Mouse (Mus musculus): ENCODE data around the gene Pdlim7.

The Pdlim7 gene

DNA sequence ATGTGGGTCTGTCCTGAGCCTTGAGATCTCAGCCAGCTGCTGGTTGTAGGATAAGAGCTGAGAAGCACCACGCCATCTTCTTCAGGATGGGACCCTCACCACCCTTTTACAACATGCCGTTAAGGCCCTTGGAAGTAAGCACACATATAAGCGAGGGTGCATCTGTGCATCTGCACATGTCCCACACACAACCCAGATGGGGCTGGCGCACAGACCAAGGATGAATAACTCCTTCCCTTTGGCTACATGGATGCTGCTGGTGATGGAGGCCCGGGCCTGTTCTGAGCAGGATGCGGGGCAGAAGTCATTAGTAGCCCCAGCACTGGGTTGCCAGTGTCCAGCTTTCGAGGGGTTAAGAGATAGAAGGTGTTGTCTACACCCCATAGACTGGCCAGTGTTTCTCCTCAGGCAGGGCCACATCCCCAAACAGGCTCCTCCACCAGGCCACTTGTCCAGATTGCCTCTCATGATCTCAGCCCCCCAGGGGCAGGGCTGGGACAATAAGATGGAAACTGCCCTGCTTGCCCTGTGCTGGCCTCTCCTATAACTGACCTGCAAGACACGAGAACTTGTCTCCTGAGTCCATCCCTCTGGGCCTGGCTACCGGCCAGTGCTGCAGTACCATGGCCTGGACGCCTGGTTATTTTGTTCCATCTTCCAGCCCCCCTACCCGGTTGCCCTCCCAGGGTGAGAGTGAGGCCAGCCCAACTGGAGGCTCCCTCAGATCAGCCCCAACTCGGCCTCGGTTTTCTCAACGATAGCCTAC is 27.3 kb downstream of the Pdlim7 start:
- DNase-seq (ENCODE audit: low spot score) = no peak

DNA sequence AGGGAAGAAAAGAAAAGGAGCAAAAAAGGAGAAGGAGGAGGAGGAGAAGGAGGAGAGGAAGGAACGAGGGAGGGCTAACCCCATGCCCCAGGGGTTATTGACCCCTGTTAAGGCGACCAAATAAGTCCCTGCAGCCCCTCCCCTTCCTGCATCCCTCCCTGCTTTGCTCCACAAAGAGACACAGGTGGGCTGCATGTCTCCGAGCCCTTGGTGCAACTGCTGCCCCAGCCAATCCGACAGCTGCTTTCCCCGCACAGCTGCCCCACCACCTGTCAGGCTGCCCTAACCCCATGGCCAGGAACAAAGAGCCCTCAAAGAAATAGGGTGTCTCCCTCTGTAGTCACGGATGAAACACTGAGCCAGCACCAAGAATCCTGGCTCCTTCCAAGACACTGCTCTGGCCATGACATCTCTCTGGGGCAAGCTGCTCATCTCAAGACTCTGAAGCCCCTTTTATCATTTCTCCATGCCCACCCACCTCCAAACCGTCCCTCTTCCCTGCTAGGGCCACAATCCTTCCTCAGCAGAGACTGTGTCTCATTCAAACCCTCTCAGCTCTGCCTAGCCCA is 28.9 kb downstream of the Pdlim7 start:
- no peak for DNase-seq (ENCODE audit: low spot score)

DNA sequence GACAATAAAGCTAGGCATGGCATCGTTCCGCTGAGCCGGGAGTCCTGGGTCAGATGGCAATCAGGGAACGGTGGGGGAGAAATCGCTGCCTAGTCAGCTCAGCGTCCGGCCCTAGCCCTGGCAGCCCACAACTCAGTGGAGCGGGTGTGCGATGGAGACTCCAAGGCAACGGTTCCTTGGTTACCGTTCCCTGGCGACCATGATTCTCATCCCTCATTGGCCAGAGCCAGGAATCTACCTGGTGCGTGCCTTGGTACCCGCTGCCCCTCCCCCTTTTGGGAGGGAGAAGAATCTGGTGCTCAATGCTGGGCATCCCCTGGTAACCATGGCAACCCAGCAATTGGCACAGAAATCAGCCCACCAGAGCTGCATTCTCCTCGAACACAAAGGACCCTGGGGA is 29.9 kb downstream of the Pdlim7 start:
- no peak for DNase-seq (ENCODE audit: low spot score)

DNA sequence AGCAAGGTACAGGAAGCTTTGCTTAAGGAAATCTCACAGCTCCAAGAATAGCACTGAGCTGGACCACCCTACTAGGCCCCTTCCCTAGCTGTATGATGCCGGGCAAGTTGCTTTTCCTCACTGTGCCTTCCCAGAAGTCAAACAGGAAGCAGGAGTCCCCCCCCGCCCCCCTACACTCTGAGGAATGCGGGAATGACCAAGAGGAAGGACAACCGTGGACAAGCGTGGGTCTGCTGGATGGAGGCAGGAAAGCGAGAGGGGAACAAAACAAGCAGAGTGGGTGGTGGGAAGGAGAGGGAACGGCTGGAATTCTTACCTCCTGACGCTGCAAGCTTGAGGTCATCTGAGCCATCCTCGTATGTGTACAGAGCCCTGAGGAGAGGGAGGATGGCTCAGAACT is 30.4 kb downstream of the Pdlim7 start:
- no peak for DNase-seq (ENCODE audit: low spot score)

DNA sequence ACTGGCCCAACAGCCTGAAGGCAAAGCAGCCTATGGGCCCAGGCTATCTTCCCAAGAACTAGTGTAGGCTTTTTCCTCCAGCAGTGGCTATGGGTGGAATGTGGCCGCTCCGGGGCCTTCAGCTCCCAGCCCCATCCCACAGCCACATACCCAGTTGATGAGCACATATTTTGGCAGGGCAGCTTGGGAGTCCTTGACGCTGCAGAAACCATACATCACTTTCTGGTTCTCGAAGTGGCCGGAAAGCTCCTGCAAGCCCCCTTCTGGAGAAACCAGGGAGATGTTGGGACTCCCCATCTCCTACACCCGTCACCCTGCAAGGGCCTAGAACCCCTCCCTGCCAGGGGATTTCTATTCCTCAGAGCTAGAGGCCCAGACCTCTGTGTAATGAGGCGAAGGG is 30.9 kb downstream of the Pdlim7 start:
- DNase-seq (ENCODE audit: low spot score) = no peak

DNA sequence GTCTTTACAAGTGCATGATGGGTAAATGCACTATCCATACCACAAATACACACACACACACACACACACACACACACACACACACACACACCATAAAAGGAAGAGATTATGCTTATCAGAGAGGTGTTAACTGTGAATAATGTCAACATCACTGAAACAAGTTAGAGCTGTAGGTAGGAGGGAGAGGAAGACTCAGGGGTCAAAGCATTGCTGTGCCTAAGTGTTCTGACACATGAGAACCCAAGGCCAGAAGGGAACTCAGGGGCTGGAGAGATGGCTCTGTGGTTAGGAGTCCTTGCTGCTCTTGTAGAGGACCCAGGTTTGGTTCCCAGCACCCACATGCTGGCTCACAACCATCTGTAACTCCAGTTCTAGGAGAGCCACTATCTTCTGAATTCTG is 33.5 kb downstream of the Pdlim7 start:
- no peak for DNase-seq (ENCODE audit: low spot score)

DNA sequence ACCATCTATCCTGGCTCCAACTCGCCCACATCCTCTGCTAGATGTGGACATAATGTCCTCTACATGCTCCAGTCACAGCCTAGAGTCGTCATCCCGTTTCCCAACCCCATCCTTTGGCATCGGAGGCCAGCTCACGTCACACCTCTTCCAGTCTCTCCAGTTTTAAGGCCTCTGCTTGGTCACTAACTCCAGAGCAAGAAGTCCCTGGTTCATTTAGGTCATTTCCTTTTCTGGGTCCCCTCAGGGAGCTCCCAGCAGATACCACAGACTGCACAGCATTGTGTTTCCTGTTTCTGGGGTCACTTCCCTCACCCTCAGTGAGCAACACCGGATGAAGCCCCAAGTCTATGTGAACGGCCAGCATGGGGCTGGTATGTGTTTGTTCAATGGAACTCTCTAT is 34.5 kb downstream of the Pdlim7 start:
- DNase-seq (ENCODE audit: low spot score) = no peak

DNA sequence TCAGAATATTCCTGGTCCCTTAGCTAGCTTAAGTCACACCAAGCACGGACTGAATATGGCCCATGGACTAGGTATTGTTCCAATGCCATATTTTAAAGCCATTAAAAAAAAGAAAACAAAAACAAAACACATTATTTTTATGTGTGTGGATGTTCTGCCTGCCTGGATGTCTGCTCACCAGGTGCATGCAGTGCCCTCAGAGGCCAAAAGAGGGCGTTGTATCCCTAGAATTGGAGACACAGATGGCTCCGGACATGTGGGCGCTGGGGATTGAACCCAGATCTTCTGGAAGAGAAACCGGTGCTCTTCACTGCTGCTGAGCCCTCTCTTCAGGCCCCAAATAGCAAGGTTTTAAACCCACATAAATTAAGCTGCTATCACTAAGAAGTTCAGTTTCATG is 35.4 kb downstream of the Pdlim7 start:
- no peak for DNase-seq (ENCODE audit: low spot score)

DNA sequence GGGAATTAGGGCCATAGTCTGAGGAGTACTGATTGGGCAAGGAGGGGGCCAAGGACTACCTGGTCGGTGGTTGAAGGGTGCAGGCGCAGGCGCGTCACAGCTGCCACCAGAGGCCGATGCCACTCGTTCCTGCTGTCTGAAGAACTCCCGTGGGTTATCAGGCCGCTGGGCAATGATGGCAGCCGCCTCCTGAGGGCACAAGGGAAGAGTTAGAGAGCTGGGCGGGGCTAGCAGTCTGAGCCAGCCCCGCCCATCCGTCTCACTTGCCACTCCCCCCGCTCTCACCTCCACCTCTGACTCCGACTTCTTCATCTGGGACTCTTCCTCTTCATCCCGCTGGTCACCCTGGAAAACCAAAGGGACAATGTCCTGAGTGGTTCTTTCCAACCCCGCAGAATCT is 36.0 kb downstream of the Pdlim7 start:
- DNase-seq (ENCODE audit: low spot score) = no peak

DNA sequence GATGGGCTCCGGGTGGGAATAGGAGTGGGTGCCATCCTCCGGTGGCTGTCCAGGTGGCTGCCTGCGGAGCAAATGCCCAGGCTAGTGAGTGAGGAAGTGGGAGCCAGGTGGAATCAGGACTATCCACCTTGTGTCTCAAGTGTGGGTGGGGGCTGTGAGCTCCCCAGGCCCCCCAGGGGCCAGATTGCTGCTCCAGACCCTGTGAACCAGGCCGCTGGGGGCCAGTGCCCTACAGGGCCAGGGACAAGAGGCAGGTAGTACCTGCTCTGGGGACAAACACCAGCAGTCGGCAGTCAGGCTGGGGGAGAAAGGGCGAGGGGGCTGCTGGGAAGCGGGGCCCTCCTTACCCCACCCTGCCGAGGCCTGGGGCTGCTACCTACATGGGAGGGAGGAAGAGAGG is 37.2 kb downstream of the Pdlim7 start:
- no peak for DNase-seq (ENCODE audit: low spot score)

DNA sequence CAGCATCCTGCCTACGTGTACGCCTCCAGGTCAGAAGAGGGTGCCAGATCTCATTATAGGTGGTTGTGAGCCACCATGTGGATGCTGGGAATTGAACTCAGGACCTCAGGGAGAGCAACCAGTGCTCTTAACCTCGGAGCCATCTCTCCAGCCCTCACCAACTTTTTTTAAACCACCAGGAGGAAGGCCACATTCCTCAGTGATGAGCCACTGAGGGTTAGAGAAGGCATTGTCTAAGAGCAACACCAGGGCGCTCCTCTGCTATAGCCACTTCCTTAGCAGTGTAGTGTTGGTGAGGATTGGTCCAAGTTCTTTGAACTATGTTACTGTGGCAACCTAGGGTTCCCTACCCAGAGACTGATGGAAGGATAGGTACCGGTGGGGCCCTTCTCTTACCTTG is 37.7 kb downstream of the Pdlim7 start:
- no peak for DNase-seq (ENCODE audit: low spot score)

DNA sequence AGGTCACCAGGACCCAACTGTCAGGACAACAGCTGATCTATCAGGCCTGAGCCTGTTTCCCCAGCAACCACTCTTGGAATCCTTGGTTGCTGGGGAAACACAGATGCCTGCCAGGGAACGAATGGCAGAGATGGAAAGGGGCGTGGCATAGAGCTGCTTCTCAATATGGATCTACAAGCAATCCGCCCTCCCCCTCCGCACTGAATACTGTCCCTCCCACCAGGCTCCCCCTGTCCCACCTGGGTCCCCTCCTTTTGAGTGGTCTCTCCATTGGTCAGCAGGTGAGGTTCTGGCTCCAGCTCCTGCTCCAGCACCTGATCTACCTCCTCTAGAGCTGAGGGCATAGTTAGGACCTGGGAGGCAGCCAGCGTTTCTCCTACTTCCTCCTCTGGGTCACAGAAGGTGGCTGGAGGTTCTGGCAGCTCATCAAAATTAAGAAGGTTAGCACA is 38.8 kb downstream of the Pdlim7 start:
- DNase-seq (ENCODE audit: low spot score) = no peak

DNA sequence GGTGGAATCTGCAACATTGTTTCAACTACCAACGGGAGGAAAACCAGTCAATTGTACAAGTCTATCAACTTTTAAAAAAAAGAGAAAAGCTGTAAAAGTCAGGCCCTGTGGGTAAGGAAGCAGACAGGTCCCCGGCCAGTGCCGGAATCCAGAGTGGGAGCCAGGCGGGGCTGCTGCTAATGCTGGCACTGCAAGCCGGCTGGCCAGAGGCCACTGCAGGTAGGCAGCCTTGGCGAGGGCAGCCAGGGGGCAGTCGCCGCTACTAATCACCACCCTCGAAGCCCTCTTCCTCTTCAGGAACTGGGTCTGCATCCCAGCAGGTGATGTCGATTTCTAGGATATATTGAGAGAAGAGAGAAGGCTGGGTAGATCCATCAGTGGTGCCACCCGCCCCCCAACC is 39.5 kb downstream of the Pdlim7 start:
- no peak for DNase-seq (ENCODE audit: low spot score)

DNA sequence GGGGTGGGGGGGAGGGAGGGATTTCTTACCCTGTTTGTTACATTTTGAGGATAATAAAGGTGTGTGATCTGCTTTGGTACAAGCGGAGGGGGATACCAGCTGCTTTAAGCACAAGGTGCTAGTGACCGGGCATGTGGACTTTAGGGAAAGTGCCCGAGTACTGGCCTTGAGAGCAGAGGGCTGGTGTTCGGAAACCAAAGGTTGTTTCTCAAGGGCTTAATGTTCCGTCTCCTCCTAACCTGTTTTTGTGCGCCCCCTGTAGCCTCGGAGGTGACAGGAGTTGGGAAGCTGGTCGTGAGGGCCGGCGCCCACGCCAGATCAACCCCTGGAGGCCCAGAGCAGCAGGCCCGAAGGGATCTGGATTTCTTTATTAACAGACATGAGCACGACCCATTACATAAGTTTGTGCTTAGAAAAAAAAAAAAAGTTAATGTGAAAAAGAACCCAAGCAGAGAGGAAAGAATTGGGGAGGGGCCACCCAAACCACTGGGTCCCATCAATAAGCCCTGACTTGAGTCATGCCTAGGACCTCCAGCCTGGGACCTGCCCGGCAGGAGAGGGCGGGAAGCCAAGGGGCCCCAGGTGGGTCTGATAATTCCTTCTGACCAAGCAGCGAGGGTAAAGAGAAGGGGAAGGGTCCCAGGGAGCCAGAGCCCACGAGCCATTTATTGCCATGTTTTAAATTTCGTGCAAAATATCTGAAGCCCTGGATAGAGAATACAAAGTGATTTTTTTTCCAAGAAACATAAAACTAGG is 40.2 kb downstream of the Pdlim7 start:
- no peak for DNase-seq (ENCODE audit: low spot score)

DNA sequence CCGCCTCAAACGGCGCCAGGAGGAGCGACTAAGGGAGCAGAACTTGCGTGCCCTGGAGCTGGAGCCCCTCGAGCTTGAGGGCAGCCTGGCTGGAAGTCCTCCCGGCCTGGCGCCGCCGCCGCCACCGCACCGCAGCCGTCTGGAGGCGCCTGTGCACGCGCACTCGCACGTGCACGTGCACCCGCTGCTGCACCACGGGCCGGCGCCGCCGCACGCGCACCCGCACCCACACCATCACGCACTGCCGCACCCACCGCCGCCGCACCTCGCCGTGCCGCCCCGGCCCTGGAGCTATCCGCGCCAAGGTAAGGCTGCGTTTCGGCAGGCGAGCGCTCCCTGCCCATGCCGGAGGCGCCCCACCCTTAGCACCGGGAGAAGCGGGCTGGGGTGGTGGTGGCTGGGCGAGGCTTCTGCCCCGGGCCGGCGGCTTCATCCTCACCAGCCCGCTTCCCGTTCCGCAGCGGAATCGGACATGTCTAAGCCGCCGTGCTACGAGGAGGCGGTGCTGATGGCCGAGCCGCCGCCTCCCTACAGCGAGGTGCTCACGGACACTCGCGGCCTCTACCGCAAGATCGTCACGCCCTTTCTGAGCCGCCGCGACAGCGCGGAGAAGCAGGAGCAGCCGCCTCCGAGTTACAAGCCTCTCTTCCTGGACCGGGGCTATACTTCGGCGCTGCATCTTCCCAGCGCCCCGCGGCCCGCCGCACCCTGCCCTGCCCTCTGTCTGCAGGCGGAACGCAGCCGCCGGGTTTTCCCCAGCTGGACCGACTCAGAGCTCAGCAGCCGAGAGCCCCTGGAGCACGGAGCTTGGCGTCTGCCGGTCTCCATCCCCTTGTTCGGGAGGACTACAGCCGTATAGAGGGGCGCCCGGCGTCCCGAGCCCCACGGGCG is 41.1 kb downstream of the Pdlim7 start:
- peak; percentile 59 for DNase-seq (ENCODE audit: low spot score)

DNA sequence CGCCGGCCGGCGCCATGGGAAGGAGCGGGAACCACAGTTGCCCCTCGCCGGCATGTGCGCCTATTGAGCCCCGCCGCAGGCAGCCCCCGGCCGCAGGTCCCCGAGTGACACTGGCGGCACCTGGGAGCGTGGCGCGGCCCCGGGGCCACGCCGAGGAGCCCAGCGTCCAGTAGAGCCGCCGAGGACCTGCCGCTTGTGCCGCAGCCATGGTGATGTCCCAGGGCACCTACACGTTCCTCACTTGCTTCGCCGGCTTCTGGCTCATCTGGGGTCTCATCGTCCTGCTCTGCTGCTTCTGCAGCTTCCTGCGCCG is 41.7 kb downstream of the Pdlim7 start:
- no peak for DNase-seq (ENCODE audit: low spot score)

DNA sequence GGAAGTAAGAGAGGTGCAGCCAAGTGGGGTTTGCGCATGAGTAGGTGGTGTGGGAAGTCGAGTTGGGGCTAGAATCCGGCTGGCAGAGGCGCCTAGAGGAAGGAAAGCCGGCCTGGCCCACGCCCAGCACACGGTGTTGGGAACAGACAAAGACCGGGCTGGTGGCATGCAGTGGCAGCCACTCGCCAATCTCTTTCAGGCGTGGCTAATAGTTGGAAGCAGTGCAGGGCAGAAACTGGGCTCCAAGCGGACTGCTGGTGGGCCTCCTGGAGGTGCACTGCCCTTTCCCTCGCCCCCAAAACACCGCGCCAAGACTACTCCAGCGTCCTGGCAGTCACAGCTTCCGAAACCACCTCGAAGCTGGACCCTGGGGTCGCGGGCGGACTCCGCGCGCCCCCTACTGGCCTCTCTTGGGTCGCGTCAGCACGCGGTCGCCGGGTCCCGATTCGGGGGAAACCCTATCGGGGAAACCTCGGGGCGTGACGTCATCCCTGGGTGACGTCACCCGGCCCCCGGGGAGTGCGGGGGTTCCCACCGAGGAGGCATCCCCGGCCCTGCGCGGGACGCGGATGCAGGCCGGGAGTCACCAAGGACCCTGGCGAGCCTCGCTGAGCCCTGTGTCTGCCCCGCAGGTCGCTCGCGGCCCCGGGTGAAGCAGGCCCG is 42.2 kb downstream of the Pdlim7 start:
- peak; percentile 84 for DNase-seq (ENCODE audit: low spot score)

DNA sequence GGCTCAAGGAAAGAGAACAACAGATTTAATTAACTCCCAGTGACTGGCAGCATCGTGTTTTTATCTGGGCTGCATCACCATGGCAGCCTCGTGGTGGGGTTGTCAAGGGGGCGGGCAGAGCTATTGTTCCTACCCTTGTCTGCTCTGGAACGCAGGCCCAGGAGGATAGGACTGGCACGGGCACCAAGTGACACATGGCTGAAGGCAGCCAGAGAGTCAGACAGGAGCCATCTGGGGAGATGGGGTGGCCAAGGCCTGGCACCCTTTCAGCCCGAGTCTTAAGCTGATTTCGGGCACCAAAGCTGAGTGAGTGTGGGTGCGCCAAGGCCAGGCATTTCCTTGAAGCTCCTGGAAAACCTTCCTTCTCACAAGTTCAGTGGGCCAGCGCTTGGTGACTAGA is 43.1 kb downstream of the Pdlim7 start:
- no peak for DNase-seq (ENCODE audit: low spot score)

DNA sequence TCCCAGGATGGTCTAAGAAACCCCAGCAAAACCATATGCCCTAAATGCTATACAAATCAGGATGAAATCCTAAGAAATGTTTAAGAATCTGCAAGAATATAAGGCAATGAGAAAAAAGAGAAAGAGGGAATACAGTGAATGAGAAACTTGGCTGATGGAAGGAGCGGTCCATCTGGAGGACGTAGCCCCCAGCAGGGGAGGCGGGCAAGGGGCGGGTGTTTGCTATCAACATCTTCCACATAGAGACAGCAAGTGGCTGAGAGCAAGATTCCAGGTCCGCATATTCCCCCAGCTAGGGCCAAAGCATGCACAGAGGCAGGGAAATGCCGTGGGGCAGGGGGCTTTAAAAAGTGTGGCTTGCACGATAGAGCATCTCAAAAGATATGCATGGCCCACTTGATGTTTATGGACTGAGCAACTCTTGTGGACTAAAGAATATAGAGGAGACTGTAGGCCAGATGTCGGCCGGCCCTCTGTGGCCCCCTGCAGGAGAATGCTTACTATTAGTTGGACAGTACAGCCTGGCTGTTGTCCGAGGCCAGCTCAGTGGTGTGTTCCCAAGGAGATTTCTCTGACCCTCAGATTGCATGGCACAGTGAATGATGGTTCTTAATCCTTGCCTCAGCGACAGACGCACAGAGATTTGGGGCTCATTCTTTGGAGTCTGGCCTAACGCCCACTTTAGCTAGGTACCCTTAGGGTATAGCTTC is 44.5 kb downstream of the Pdlim7 start:
- peak; percentile 56 for DNase-seq (ENCODE audit: low spot score)

DNA sequence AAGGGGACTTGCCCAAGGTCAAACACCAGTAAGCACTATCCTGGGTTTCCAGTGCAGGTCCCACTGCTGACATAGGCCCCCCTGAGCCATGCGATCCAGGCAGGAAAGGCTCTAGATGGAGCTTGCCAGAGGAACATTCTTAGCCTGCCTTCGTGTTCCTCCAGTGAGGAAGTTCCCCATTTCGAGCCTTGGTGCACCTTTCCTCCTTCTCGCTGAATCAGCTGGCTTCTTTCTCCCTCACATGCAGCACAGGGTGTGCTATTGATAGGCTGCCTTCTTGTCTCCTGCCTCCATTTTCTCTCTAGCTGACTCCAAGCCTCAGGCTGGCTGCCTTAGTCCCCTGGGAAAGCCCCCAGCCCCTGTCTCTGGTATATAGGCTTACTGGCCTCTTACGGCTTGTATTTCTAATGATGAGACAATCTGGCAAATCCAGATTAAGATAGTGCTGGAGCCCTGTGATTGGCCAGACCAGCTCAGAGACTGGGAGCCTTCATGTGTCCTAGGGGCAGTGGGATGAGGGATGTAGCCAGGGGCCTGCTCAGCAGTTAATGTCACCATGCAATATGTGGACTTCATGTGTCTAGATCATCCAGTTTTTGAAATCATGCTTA is 47.5 kb downstream of the Pdlim7 start:
- DNase-seq (ENCODE audit: low spot score) = no peak

DNA sequence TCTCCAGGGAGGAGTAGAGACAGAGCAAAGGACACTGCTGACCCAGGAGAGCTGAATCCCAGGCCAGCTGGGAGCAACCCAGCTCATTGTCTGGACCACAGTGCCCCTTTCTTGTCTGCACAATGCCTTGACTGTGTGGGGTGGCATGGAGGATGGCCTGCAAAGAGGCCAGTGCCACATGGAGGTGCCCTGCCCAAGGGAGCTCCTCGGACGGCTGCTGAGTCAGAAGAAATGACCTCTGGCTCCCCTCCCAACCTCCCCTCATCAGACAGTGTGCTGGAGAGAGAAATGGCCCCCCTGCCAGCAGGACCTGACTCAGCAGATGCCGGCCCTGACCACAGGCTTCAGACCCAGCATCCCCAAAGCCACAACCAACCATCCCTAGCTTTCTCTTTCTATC is 48.3 kb downstream of the Pdlim7 start:
- DNase-seq (ENCODE audit: low spot score) = no peak

Data from ovary, postnatal 36 days (tissue).